Mouse (Mus musculus) testis, adult 2 months (tissue): Measurements from ENCODE around the gene Ch25h. TPM values are rescaled to one million over a fixed set of nuclear protein-coding genes. Genes with fewer than 3 reads are reported as not detected.

Experiments
- H3K27ac ChIP-seq: fragments of 200-500 bp; 2 replicates; pipeline ENCODE4 v1.5.1; 2012; ENCODE audit warnings: low read depth, low read length; ENCODE audit not compliant: control insufficient read depth, insufficient read depth
- H3K27me3 ChIP-seq: fragments of 200-500 bp; 2 replicates; pipeline ENCODE4 v1.6.1; 2012; ENCODE audit warnings: mild to moderate bottlenecking, low read length, moderate library complexity; ENCODE audit not compliant: control insufficient read depth, insufficient read depth
- H3K36me3 ChIP-seq: fragments of 200-500 bp; 2 replicates; pipeline ENCODE4 v1.6.1; 2012; ENCODE audit warnings: mild to moderate bottlenecking, low read length; ENCODE audit not compliant: control insufficient read depth, insufficient read depth
- H3K4me1 ChIP-seq: fragments of 200-500 bp; 2 replicates; pipeline ENCODE4 v1.6.1; 2012; ENCODE audit warnings: low read length; ENCODE audit not compliant: control insufficient read depth, insufficient read depth
- H3K4me3 ChIP-seq: fragments of 200-500 bp; 2 replicates; pipeline ENCODE4 v1.5.1; 2012; ENCODE audit warnings: low read depth, mild to moderate bottlenecking, low read length, moderate library complexity, mixed read lengths; ENCODE audit not compliant: control insufficient read depth
- CTCF ChIP-seq: fragments of 200-500 bp; IDR thresholded peaks from 2 replicates; pipeline ENCODE4 v1.5.1; 2012; ENCODE audit warnings: low read depth, mild to moderate bottlenecking, inconsistent platforms, low read length, moderate library complexity; ENCODE audit not compliant: control insufficient read depth, insufficient read depth, insufficient replicate concordance
- POLR2A ChIP-seq: fragments of 200-500 bp; IDR thresholded peaks from 2 replicates; pipeline ENCODE4 v1.6.1; 2012; ENCODE audit warnings: low read depth, mild to moderate bottlenecking, inconsistent platforms, low read length, moderate library complexity; ENCODE audit not compliant: control insufficient read depth
- polyA plus RNA-seq: library from polyadenylated mRNA; depleted of rRNA; stranded (reverse); fragments of >200 nt; gene quantifications from 2 replicates; pipeline ENCODE4 v1.2.3, GENCODE M21; 2012; rRNA removed

Gene Ch25h
- polyA plus RNA-seq, 1 experiment, result 0.35 TPM

GRCm38 (mm10) chr19:34441979-34442378 is 33.0 kb downstream of the Ch25h start:
- H3K27ac ChIP-seq, result no peak overlapping the region
- no peak overlapping the region for H3K4me3 ChIP-seq
- no peak for TF ChIP-seq POLR2A
- no peak for TF ChIP-seq CTCF
- no peaks in the 10 kb centered on the region for H3K4me1 ChIP-seq
- H3K27me3 ChIP-seq, result no peaks in the 10 kb centered on the region
- no peaks in the 10 kb centered on the region for H3K36me3 ChIP-seq

DNA sequence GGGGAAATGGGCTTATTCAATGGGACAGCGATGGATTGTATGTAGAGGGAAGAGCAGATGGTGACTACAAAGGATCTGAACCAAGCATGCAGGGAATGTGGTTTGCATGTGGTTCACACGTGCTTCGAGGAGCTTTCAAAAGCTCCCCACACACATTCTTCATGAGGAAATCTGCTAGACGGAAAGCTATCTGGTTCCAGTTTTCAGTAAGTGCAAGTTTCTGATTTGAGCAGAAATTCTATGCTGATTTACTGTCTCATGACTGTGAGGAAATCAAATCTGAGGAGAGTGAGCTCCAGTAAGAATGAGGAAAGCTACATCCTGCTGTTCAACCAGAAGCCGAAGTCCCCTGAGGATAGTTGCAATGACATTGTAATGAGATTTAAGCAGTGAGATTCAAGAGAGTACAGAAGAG is 39.8 kb downstream of the Ch25h start:
- Histone ChIP-seq H3K27ac (no peak overlapping the region), H3K4me3 (no peak overlapping the region)
- TF ChIP-seq CTCF (no peak), POLR2A (no peak)

DNA sequence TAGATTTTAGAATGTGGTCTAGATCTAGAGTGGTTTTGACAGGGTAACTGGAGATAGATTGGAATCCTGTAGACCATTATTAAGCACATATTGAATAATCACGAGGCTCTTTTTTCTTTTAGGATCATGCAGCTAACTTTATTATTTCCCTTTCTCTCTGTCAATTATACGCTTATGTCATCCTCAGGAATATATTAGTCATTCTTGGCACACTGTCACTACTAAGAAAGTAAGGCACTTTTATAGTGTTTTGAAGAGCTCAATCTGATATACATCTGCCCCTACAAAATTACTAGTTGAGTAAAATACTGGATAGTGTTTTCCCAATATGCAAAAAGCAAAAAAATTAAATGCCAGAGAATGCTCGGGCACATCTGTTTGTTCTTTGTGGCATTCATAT is 43.6 kb downstream of the Ch25h start:
- no peak overlapping the region for H3K27ac ChIP-seq
- H3K4me1 ChIP-seq, result no peaks in the 10 kb centered on the region
- H3K4me3 ChIP-seq, result no peak overlapping the region
- no peaks in the 10 kb centered on the region for H3K27me3 ChIP-seq
- no peaks in the 10 kb centered on the region for H3K36me3 ChIP-seq
- no peak for TF ChIP-seq CTCF

More for the DNA sequence above, 39.8 kb downstream of the Ch25h start:
- H3K36me3 ChIP-seq, result no peaks in the 10 kb centered on the region
- no peaks in the 10 kb centered on the region for H3K27me3 ChIP-seq
- H3K4me1 ChIP-seq, result no peaks in the 10 kb centered on the region

GRCm38 (mm10) chr19:34423783-34424335 is 51.1 kb downstream of the Ch25h start:
- Histone ChIP-seq H3K36me3 (no peaks in the 10 kb centered on the region), H3K4me1 (no peaks in the 10 kb centered on the region), H3K27ac (no peak overlapping the region), H3K4me3 (no peak overlapping the region), H3K27me3 (no peaks in the 10 kb centered on the region)
- TF ChIP-seq CTCF (no peak), POLR2A (no peak)

Other genes with a start within 250 kb of the Ch25h start
- 90.9 and 175 TPM in 2 replicates for gene Acta2, start 219.6 kb downstream of the Ch25h start, polyA plus RNA-seq
- 0.55 TPM in 1 of 2 replicates, not detected in the other for gene Fas, start 184.5 kb downstream of the Ch25h start, polyA plus RNA-seq
- gene Lipa, start 52.3 kb upstream of the Ch25h start, polyA plus RNA-seq, result 3.0 and 3.8 TPM in 2 replicates
- 0.05 and 0.14 TPM in 2 replicates for gene Ifit2, start 75.5 kb upstream of the Ch25h start, polyA plus RNA-seq
- 0.30 and 0.37 TPM in 2 replicates for gene Ifit3, start 108.4 kb upstream of the Ch25h start, polyA plus RNA-seq
- not detected in 2 replicates for gene Ifit1bl1, start 126.8 kb upstream of the Ch25h start, polyA plus RNA-seq
- gene Ifit3b, start 132.8 kb upstream of the Ch25h start, polyA plus RNA-seq, result 0.14 TPM in 1 of 2 replicates, not detected in the other
- gene Ifit1bl2, start 165.6 kb upstream of the Ch25h start, polyA plus RNA-seq, result not detected in 2 replicates
- gene Ifit1, start 165.7 kb upstream of the Ch25h start, polyA plus RNA-seq, result 0.15 and 0.16 TPM in 2 replicates